Comparison of ENCODE assay signal across 35 mouse cellular contexts in genomic region chr15:15743011-15743410, GRCm38 (mm10).
DNase-seq lines count a peak whose midpoint lies in the region; ATAC-seq lines count a peak whose summit lies in the region.
"Had no signal": no experiment of that assay in that cellular context is flagged by ENCODE, and none has a peak within 500 bp of the region (broad histone marks: within the 10 kb centered on the region; RNA-seq: fewer than 3 reads in every experiment).

No protein-coding gene starts in this region.

- ATAC-seq in embryonic facial prominence, embryonic 11.5 days (replicated peaks; ENCODE audit: insufficient number of reproducible peaks, low FRiP score, low TSS enrichment, low read depth) = no peak
- ATAC-seq: activated CD4-positive, CD25-positive, alpha-beta regulatory T cell, adult 4 months; CD4-positive, CD25-positive, alpha-beta regulatory T cell, adult 4 months; forebrain, postnatal 0 days; midbrain, embryonic 16.5 days; Patski had no signal

- H3K4me1 ChIP-seq in embryonic facial prominence, embryonic 11.5 days (ENCODE audit: control insufficient read depth, insufficient read depth, low read length) = no peaks in the 10 kb centered on the region
- H3K4me1 ChIP-seq in embryonic facial prominence, embryonic 10.5 days = no peaks in the 10 kb centered on the region
- H3K4me1 ChIP-seq: embryonic facial prominence, embryonic 15.5 days; forebrain, embryonic 12.5 days; heart, embryonic 10.5 days; heart, embryonic 15.5 days; hindbrain, embryonic 12.5 days; kidney, embryonic 15.5 days; midbrain, embryonic 10.5 days; neural tube, embryonic 12.5 days had no signal

- no peak overlapping the region for H3K9ac ChIP-seq in embryonic facial prominence, embryonic 11.5 days (replicated peaks; ENCODE audit: low read length)
- H3K9ac ChIP-seq: embryonic facial prominence, embryonic 15.5 days; forebrain, embryonic 12.5 days; forebrain, postnatal 0 days; heart, embryonic 15.5 days; hindbrain, embryonic 12.5 days; kidney, embryonic 15.5 days; liver, embryonic 14.5 days; lung, embryonic 14.5 days; neural tube, embryonic 12.5 days had no signal

- H3K27me3 ChIP-seq in embryonic facial prominence, embryonic 11.5 days (ENCODE audit: control insufficient read depth, insufficient read depth, low read length) = no peaks in the 10 kb centered on the region
- no peaks in the 10 kb centered on the region for H3K27me3 ChIP-seq in embryonic facial prominence, embryonic 10.5 days (replicated peaks; ENCODE audit: low read depth, poor library complexity, severe bottlenecking)
- H3K27me3 ChIP-seq: embryonic facial prominence, embryonic 15.5 days; forebrain, embryonic 12.5 days; heart, embryonic 15.5 days; hindbrain, embryonic 12.5 days; kidney, embryonic 15.5 days; neural tube, embryonic 12.5 days; Patski had no signal

- 83% methylated on average over 5 of the region's 5 CpGs for WGBS in embryonic facial prominence, embryonic 11.5 days
- 83% methylated on average over 5 of the region's 5 CpGs for WGBS in embryonic facial prominence, embryonic 10.5 days

- no peak overlapping the region for H3K27ac ChIP-seq in embryonic facial prominence, embryonic 11.5 days (replicated peaks; ENCODE audit: low read depth, low read length)
- H3K27ac ChIP-seq in embryonic facial prominence, embryonic 10.5 days (replicated peaks) = no peak overlapping the region
- H3K27ac ChIP-seq: embryonic facial prominence, embryonic 15.5 days; forebrain, embryonic 12.5 days; heart, embryonic 10.5 days; heart, embryonic 15.5 days; hindbrain, embryonic 12.5 days; kidney, embryonic 15.5 days; liver, embryonic 14.5 days; midbrain, embryonic 10.5 days; neural tube, embryonic 12.5 days had no signal

- DNase-seq in embryonic facial prominence, embryonic 11.5 days (ENCODE audit: low spot score) = peak; percentile 0
- no peak for DNase-seq in embryonic facial prominence, embryonic 10.5 days (ENCODE audit: low spot score)
- DNase-seq in NIH3T3 (ENCODE audit: low read depth) = peak; percentile 1
- peak; percentile 12 for DNase-seq in hindlimb bud, embryonic 11.5 days (ENCODE audit: extremely low spot score, low read depth, low spot score)
- DNase-seq in cerebellum, postnatal 36 days = no peak
- no peak for DNase-seq in cerebellum, adult 18-20 months
- no peak for DNase-seq in thymus, postnatal 4 days
- DNase-seq: adrenal gland, adult 8-10 months; cerebellum, adult 8-10 months; cerebellum, postnatal 25 days; forebrain, postnatal 0 days; gastrocnemius, postnatal 14 days; heart, adult 11 months; kidney, adult 18-20 months; kidney, postnatal 25 days; liver; lung, embryonic 14.5 days; lung, postnatal 14 days; right cerebral cortex, postnatal 25 days; spleen, adult 18-20 months; thymus, adult 2 months; thymus, postnatal 36 days had no signal

- H3K9me3 ChIP-seq in embryonic facial prominence, embryonic 11.5 days (replicated peaks; ENCODE audit: control insufficient read depth, low read length) = no peaks in the 10 kb centered on the region
- no peaks in the 10 kb centered on the region for H3K9me3 ChIP-seq in embryonic facial prominence, embryonic 10.5 days
- H3K9me3 ChIP-seq: embryonic facial prominence, embryonic 15.5 days; forebrain, embryonic 12.5 days; heart, embryonic 10.5 days; heart, embryonic 15.5 days; hindbrain, embryonic 12.5 days; kidney, embryonic 15.5 days; midbrain, embryonic 10.5 days; neural tube, embryonic 12.5 days had no signal

- H3K4me2 ChIP-seq in embryonic facial prominence, embryonic 11.5 days (ENCODE audit: low read depth, low read length) = no peak overlapping the region
- H3K4me2 ChIP-seq: embryonic facial prominence, embryonic 15.5 days; forebrain, embryonic 12.5 days; heart, embryonic 15.5 days; hindbrain, embryonic 12.5 days; kidney, embryonic 15.5 days; lung, embryonic 14.5 days; neural tube, embryonic 12.5 days had no signal

- H3K36me3 ChIP-seq in embryonic facial prominence, embryonic 11.5 days (replicated peaks; ENCODE audit: control insufficient read depth, insufficient read depth, low read depth, low read length) = no peaks in the 10 kb centered on the region
- H3K36me3 ChIP-seq in embryonic facial prominence, embryonic 10.5 days (replicated peaks) = no peaks in the 10 kb centered on the region
- H3K36me3 ChIP-seq: embryonic facial prominence, embryonic 15.5 days; forebrain, embryonic 12.5 days; heart, embryonic 10.5 days; heart, embryonic 15.5 days; hindbrain, embryonic 12.5 days; kidney, embryonic 15.5 days; midbrain, embryonic 10.5 days; neural tube, embryonic 12.5 days had no signal

- H3K4me3 ChIP-seq in embryonic facial prominence, embryonic 11.5 days (ENCODE audit: low read depth, low read length) = no peak overlapping the region
- no peak overlapping the region for H3K4me3 ChIP-seq in embryonic facial prominence, embryonic 10.5 days
- H3K4me3 ChIP-seq: embryonic facial prominence, embryonic 15.5 days; forebrain, embryonic 12.5 days; heart, embryonic 10.5 days; heart, embryonic 15.5 days; hindbrain, embryonic 12.5 days; kidney, embryonic 15.5 days; midbrain, embryonic 10.5 days; neural tube, embryonic 12.5 days had no signal

Comparison
In these comparisons a context has a peak if more than half of its experiments do, and no peak if none do; other contexts are left out.
1. DNase-seq: peak in embryonic facial prominence, embryonic 11.5 days (single experiment), NIH3T3 (single experiment) and hindlimb bud, embryonic 11.5 days (single experiment); none in embryonic facial prominence, embryonic 10.5 days (single experiment), cerebellum, postnatal 36 days (0 of 2), cerebellum, adult 18-20 months (0 of 2) and thymus, postnatal 4 days (single experiment).